In genomic region chrX:152755819-152756218, GRCm38 (mm10) we compare ENCODE assay signal across 18 mouse cellular contexts. TPM values are rescaled to one million over a fixed set of nuclear protein-coding genes. Genes with fewer than 3 reads are reported as not detected.
"Had no signal": no experiment of that assay in that cellular context is flagged by ENCODE, and none has a peak within 500 bp of the region (broad histone marks: within the 10 kb centered on the region; RNA-seq: fewer than 3 reads in every experiment).

No protein-coding gene starts in this region.

- H3K4me3 ChIP-seq: layer of hippocampus, adult 2 months; limb, embryonic 10.5 days; limb, embryonic 13.5 days; liver, embryonic 13.5 days; megakaryocyte, embryonic 14.5 days; midbrain, embryonic 10.5 days; midbrain, embryonic 13.5 days had no signal

- H3K4me1 ChIP-seq: limb, embryonic 10.5 days; limb, embryonic 13.5 days; liver, embryonic 13.5 days; megakaryocyte, embryonic 14.5 days; midbrain, embryonic 10.5 days; midbrain, embryonic 13.5 days had no signal

- H3K27ac ChIP-seq: layer of hippocampus, adult 2 months; limb, embryonic 10.5 days; limb, embryonic 13.5 days; liver, embryonic 13.5 days; midbrain, embryonic 10.5 days; midbrain, embryonic 13.5 days had no signal

- H3K9me3 ChIP-seq: limb, embryonic 10.5 days; limb, embryonic 13.5 days; liver, embryonic 13.5 days; megakaryocyte, embryonic 14.5 days; midbrain, embryonic 10.5 days; midbrain, embryonic 13.5 days had no signal

- DNase-seq: kidney, postnatal 14 days; layer of hippocampus, adult 9-11 months; liver; liver, embryonic 13.5 days; lung, embryonic 14.5 days; thymus, adult 2 months; thymus, postnatal 14 days; thymus, postnatal 4 days had no signal

- H3K4me2 ChIP-seq: limb, embryonic 13.5 days; liver, embryonic 13.5 days; lung, embryonic 14.5 days; midbrain, embryonic 13.5 days had no signal

- H3K9ac ChIP-seq: limb, embryonic 13.5 days; liver, embryonic 13.5 days; lung, embryonic 14.5 days; midbrain, embryonic 13.5 days had no signal

- H3K36me3 ChIP-seq: limb, embryonic 10.5 days; limb, embryonic 13.5 days; liver, embryonic 13.5 days; midbrain, embryonic 10.5 days; midbrain, embryonic 13.5 days had no signal

- H3K27me3 ChIP-seq: limb, embryonic 13.5 days; liver, embryonic 13.5 days had no signal

- ATAC-seq: lung, postnatal 0 days; midbrain, embryonic 13.5 days had no signal

RNA-seq across cellular contexts. Expression of gene Gpr143, which starts 25.9 kb away (rescaled TPM):
- polyA plus RNA-seq: large intestine, adult 2 months; liver, embryonic 13.5 days; neural tube, embryonic 11.5 days; small intestine, adult 2 months had no signal
